Mouse (Mus musculus): Measurements from ENCODE around the gene Gm11060.

The Gm11060 gene

DNA sequence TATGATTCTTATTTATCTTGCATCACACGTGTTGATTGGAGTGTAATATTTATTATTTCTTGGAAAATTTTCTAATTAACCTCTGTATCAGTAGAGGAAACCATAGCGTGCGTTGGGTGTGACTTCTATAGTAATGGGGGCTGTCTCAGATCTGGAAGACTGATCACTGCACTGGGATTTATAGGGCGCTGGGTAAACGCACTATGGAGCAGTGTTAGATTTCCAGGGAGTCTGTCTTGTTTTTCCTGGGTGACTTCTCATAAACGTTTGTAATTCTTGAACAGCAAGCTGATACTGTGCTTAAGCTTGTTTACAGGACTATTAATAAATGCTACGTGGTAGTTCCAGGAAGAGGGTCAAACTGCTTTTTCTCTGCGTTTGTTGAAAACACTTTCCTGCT, 25.9 kb downstream of the Gm11060 start:
- DNase-seq (ENCODE audit: low read depth, low spot score) = no peak

DNA sequence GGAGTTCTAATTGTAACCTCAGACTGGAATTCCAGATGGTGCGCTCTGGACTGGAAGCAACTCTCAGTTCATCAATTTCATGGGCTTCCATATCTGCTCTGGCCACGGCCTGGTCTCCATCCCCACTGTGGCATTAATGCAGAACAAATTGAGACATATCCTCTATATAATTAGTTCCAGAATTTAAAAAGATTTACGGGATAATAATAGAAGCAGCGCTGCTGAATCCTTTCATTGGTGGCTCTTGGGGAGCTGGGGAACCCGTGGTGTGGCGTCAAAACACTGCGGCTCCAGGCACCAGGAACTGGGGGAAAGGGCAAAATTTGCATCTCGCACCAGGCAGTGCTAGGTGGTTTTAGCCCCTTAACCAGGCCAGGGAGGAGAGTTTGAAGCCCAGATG, 30.4 kb downstream of the Gm11060 start:
- no peak for DNase-seq (ENCODE audit: low read depth, low spot score)

DNA sequence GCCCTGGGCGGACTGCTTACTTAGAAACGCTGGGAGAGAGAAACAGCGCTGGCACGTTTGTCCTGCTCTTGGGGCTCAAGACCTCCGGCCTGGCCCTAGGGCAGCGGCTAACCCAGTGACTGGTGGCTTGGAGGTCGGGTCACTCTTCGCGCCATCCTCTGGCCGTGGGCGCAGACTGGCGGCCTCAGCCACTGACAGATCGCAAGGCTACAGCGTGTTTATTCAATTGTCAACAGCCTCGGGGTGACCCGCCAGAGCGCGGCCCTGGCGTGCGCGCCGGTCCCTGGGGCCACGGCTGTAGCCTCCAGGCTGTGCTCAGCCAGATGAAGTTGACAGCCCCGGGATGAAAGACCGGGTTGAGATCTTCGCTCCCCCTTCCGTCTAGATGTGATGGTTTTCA, 31.1 kb downstream of the Gm11060 start:
- no peak for DNase-seq (ENCODE audit: low read depth, low spot score)

DNA sequence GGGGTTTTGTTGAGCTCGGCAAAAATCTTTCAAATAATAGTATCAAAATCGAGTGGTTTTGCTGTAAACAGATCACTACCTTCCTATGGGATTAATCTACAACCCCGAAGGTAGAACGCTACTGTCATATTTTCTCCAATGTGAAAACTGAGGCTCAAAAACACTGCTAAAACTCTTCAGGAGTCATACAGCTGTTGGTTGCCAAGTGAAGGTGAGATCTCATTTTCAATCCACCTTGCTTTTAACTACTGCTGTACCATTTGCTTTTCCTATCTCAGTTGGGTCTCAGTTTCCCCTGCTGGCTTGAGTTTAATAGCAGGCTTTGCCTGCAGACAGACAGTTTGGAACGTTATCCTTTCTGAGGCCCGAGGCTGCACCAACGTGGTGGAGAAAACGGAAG, 31.6 kb downstream of the Gm11060 start:
- no peak for DNase-seq (ENCODE audit: low read depth, low spot score)

DNA sequence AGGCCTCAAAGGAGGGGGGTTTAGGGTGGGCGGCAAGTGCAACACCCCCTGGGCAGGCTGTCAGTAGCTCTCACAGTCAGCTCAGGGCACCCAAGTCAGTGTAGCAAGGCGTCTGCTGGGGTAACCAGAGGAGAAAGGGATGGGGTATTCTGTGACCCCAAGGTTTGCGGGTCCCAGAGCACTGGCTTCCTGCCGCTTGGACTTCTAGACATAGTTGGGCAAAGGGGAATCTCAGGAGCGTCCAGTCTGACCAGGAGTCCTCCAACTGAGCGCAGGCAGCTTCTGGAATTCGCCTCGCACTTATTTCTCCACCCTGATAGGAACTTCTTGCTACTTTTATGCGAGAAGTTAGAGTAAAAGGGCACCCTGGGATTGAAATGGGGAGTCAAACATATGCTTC, 32.1 kb downstream of the Gm11060 start:
- no peak for DNase-seq (ENCODE audit: low read depth, low spot score)

DNA sequence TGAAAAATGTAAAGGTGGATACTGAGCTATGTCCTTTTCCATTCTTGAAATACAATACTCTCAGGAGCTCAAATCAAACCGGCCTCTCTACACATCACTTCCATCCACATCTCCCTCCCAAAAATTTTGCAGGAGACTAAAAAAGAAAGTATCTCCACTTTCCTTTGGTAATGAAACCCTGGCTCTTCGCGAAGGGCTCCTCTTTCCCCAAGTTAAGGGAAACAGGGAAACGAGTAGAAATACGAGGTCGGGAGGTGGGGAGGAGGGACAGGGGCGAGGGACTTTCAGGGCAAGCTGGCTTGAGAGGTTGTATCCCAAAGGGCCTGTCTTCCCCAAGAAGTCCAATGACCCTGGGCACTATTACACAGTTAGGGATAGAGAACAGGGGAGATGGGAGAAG, 32.6 kb downstream of the Gm11060 start:
- no peak for DNase-seq (ENCODE audit: low read depth, low spot score)

DNA sequence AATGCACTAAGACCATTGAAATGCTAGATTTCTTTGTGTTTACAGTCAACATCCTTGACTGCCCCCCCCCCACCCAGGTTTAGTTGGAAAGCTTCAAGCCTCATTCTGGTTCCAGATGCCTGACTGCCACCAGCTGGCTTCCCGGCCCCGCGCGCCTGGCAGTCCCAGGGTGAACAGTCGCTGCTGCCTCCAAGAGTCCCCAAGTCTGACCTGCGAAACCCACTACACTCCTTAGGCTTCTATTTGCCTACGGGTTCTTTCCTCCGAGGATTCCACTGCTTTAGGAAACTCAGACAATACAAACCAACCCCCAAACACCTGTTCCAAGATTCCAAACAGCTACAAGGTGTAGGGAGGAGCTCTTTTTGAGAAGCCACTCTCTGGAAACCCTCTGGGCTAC, 33.4 kb downstream of the Gm11060 start:
- DNase-seq (ENCODE audit: low read depth, low spot score) = no peak

DNA sequence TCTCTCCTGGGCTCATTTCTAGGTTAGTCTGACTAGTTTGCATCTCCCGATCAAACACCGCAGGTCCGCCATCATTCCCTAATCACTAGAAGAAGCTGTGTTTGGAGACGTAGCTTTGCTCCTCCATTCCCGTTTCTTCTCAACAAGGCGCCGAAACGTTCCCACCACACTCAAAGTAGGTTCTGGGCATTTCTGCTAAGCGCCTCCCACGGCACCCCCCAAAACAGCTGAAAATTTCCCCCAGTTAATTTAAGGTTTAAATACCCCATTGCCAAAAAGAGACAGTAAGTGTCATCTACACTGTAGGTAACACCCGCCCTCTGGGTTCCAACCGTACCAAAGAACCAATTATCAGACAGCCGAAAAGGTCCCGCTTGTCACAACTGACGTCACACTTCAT, 33.8 kb downstream of the Gm11060 start:
- DNase-seq (ENCODE audit: low read depth, low spot score) = no peak

DNA sequence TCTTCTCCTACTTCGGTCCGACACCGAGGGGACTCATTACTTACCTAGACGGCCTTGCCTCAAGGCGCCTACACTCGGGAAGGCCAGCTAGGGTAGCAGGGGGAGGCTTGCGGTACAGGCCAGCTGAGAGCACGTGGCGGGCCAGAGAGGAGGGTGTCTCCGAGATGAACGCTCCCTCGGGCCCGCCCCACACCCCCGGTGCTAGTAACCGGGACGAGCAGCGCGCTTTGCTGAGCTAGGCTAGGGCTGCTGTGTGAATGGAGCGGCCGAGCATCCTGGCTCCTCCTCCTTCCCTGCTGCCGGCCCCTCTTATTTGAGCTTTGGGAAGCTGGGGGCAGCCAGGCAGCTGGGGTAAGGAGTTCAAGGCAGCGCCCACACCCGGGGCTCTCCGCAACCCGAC, 34.5 kb downstream of the Gm11060 start, which contains the start of gene Wt1:
TSS of gene Wt1 (plus strand) at position 251 of the 400 bp plus-strand sequence.
- peak; percentile 79 for DNase-seq (ENCODE audit: low read depth, low spot score)

DNA sequence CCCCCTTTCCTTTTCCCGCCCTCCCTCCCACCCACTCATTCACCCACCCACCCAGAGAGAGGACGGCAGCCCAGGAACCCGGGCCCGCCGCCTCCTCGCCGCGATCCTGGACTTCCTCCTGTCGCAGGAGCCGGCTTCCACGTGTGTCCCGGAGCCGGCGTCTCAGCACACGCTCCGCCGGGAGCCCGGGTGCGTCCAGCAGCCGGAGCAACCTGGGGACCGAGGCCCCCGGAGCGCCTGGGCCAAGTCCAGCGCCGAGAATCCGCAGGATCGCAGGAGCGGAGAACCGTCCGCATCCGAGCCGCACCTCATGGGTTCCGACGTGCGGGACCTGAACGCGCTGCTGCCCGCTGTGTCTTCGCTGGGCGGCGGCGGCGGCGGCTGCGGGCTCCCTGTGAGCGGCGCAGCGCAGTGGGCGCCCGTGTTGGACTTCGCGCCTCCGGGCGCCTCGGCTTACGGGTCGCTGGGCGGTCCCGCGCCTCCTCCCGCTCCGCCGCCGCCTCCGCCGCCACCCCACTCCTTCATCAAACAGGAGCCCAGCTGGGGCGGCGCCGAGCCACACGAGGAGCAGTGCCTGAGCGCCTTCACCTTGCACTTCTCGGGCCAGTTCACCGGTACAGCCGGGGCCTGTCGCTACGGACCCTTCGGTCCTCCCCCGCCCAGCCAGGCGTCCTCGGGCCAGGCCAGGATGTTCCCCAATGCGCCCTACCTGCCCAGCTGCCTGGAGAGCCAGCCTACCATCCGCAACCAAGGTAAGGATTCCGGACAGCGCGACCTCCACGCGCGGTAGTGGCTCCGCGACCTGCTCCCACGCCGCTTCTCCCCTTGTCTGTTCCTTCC, 35.1 kb downstream of the Gm11060 start:
- no peak for DNase-seq (ENCODE audit: low read depth, low spot score)

DNA sequence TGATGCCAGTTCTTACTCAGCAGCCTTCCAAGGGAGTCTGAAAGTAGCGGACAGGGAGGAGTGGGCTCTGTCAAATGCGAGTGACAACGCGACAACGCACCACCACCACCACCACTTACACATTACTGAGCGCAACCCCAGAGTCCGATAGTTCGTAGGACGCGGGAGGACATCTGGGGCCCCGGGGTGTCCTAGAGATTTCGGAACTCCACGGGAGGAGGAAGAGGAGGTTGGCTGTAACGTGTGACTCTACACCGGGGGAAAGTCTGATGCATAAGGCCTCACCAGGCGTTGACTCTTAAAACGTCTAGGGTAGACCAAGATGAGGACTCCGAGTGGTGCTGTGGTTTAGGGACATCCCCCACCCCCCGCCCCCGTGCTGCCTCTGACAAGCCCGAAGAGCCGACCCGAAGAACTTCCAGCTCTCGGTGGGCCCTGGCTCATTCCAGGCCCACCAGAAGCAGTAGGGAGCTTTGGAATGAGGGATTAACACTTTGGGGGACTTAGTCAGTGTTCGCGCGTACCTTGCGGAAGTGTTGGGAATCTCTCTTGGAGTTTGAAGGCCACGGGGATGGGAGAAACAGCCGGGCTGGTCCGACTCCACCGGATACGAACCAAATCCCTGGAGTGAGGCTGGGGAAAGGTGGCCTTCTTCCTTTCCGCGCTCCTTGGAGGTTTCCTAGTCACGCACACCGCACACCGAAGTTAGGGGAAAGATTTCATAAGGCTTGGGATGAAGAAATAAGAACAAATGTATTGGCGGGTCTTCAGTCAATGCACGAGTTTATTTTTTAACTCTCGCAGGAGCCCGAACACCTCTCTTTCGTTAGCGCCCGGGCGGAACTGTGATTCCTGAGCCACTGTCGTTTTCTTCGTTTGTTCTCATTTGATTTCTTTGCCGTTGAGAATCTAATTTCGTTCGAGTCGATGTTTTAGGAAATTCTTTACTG, 36.0 kb downstream of the Gm11060 start:
- peak; percentile 70 for DNase-seq (ENCODE audit: low read depth, low spot score)

DNA sequence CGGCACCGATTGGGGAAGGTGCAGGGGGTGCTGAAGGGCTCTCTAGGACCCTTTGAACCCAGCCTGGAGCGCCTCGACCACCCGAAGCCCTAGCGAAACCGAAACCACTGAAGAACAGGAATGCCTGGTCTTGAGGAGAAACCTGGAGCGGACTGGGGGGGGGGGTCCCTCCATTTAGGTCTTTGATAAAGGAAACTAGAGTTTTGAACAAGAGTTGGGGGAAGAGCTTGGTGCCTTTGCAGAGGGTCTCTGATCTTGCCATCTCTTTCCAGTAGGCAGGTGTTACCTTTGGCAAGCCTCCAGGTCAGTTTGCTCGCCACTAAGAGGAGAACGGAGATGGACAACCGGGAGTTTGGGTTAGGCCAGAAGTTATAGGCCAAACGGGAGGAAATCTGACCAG, 36.7 kb downstream of the Gm11060 start:
- DNase-seq (ENCODE audit: low read depth, low spot score) = no peak

DNA sequence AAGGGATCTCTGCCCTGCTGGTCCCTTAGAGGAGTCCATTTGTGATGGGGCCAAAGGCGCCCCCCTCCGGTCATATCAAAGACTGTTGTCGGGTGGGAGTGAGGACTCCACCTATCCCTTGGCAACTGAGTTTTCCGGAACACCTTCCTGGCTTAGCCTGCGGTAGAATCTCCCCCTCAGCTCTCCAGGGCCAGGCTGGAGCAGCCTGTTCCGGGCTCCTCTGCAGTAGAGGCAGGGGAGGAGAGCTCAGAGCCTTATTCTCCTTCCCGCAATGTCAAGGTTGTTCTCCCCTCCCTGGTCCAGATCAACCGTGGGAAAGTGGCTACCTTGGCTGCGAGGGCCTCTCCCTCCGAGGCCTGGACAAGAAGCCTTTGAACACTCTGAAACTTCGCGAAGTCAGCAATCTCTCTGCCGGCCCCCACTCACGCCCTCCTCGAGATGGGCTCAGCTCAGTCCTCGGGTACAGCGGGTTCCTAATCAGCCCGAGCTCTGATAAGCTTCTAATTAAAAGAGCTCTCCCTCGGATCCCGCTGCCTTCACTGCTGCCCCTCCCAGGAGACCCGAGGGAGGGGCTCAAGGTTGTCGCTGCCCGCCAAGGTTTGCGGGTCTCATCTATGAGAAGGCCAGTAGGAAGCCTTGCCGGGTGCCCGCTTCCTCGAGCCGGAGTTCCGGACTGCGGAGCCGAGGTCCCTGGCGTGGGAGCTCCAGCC, 38.7 kb downstream of the Gm11060 start:
- peak; percentile 68 for DNase-seq (ENCODE audit: low read depth, low spot score)

DNA sequence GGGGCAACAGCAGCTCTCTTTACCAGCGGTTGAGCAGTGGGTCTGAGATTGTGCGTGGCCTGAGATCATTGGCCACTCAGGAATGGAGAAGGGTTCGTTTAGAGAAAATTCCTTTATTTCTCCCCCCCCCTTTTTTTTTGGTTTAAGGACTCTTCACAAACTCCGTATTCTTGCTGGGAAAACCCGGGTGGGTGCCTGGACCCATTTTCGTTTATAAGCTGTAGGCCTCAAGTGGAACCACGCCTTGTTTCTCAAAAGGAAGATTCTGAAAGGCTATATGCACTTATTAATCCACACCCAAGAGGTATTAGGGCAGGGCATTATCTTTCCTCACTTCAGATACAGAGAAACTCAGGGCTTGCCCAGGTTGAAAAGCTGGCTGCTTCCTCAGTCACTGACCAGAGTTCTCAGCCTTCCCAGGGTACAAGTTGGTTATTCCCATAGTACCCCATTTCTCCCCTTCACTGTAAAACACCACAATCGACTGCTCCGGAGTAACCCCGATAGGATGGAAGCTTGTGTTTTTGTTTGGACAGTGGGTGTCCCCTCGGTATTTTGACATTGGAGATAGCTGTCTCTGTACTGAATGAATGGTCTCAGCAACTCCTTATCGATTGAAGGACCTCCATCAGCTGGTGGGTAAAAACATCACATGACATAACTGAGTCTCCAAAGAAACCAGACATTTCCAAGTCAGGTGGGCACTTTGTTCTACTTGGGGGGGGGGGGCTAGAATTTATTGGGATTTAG, 39.4 kb downstream of the Gm11060 start:
- DNase-seq (ENCODE audit: low read depth, low spot score) = no peak

DNA sequence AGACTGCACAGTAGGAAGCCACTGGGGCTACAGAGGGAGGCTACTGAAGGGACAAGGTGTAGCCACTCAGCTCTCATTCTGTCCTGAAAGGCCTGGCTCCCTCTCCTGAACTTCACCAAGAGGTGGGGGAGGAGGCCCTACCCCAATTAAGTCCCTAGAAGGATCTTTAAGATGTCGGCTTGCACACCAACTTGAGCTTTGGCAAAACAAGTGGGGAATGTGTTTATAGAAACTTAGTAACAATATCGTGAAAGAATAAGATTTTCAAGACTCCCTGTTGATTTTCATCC, 39.9 kb downstream of the Gm11060 start:
- no peak for DNase-seq (ENCODE audit: low read depth, low spot score)

DNA sequence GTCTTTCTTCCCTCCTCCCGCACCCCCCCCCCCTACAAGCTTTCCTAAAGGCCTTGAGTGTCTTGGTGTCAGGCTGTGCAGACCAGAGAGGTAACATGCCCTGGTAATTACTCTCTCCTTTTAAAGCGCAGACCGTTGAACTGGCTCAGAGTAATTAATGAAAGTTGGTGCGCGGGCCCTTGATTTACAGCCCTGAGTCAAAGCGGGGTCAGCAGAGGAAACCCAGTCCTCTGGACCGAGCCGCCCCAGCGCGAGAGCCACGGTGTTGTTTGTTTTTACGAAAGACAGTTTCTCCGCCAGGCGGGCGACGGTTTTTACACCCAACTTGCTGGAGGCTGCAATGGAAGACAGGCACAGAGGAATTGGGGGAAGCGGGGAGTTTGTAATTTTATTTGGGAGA, 40.5 kb downstream of the Gm11060 start:
- no peak for DNase-seq (ENCODE audit: low read depth, low spot score)

DNA sequence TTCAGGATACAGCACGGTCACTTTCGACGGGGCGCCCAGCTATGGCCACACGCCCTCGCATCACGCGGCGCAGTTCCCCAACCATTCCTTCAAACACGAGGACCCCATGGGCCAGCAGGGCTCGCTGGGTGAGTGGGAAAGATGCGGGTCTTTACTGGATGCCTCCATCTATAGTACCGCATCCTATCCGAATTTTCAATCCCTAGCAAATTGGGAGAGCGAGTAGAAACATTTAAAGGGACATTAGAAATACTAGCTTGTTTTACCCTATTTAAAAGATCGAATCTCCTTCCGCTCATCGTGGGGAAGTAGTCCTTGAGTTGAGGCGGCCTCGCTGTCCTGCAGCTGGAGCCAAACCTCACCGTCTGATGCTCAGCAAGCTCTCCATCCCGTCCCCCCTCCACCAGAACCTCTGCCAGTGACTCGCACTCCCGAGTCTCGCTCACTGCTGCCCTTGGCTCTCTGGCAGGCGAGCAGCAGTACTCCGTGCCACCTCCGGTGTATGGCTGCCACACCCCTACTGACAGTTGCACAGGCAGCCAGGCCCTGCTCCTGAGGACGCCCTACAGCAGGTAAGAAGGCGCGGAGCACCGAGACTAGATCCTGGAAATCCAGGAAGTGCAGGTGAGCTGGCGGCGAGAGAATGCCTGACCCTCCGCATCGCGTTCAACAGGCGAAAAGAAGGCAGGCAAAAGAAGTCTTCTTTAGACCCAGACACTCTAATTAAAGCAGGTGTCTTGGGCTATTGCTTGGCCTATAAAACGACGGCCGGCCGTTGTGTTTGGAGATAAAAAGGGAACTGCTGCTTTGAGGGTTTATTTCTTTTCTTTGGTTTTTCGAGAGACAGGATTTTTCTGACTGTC, 41.3 kb downstream of the Gm11060 start:
- peak; percentile 50 for DNase-seq (ENCODE audit: low read depth, low spot score)

DNA sequence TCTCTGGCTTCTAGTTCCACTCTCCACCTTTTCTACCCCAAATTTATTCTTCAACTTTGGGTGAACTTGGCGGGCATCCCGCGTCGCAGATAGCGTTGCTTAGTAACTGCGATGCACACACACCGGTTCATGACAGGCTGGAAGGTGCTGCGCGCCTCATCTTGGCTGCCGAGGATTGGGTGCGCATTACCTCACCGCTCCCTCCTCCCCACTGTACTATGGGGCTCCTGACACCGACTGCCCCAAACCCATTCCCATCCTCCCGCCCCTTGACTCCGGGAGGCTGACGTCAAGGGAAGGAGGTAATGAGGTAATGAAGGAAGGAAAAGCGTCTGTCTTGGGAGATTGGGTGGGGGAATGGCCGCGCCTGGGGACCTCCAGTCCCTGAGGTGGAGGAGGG, 42.5 kb downstream of the Gm11060 start:
- DNase-seq (ENCODE audit: low read depth, low spot score) = peak; percentile 60

DNA sequence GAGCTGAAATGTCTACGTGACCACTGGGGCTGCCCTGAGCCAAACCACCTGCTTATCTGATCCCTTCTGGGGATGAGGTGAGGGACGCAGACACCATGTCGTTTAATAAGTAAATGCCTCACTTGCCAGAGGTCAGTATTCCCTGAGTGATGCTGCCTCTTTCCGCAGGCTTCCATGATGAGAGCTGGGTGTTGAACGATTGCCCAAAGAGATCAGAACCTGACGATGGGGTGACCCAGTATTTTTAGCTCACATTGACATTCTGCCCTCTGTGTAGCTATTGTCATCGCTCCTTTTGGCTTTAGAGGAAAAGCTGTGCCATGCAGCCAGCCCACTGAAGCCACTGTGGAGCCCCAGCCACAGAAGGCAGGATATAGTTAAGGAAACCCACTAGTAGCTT, 47.7 kb downstream of the Gm11060 start:
- DNase-seq (ENCODE audit: low read depth, low spot score) = no peak

DNA sequence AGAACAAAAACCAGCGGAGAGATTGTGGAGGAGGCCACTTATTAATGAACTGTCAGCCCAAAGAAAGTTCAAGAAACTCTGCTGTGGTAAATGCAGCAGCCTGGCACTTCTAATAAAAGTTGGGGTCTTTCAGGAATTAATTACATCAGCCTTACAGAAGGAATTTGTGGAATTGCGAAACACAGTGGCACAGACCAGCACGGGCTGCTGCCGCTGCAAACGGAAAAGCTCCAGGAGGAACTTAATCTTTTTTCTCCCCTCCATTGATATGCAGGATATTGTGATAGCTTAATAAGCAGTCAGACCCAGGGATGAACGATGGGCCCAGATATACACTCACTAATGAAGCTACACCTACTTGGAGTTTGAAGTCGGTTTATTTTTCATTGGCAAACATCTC, 49.6 kb downstream of the Gm11060 start:
- no peak for DNase-seq (ENCODE audit: low read depth, low spot score)

All from ES-CJ7 (cell line).